Mouse (Mus musculus): ENCODE data around the gene Tmem50b. TPM values are rescaled to one million over a fixed set of nuclear protein-coding genes. Genes with fewer than 3 reads are reported as not detected.
A peak's percentile ranks its signal among the peaks of the same experiment; 100 is the strongest.

The Tmem50b gene
- polyA plus RNA-seq, 1 experiment from 2014 or later = 31.4 TPM

GRCm38 (mm10) chr16:91629749-91630148 lies 32.1 kb upstream of the Tmem50b start:
- no peak overlapping the region for H3K9ac ChIP-seq
- 95% methylated on average over 4 of the region's 4 CpGs for WGBS
- no peaks in the 10 kb centered on the region for H3K4me1 ChIP-seq
- H3K36me3 ChIP-seq = peaks cover 83% of the 10 kb centered on the region
- H3K4me3 ChIP-seq = no peak overlapping the region
- no peak overlapping the region for H3K4me2 ChIP-seq (replicated peaks)
- H3K27me3 ChIP-seq = no peaks in the 10 kb centered on the region
- H3K27ac ChIP-seq = no peak overlapping the region
- H3K9me3 ChIP-seq = no peaks in the 10 kb centered on the region
- ATAC-seq (ENCODE audit: insufficient number of reproducible peaks, insufficient read depth, low FRiP score, low TSS enrichment) = no peak

- WGBS = 91% methylated on average over 3 of the region's 3 CpGs
- Histone ChIP-seq H3K9me3 (no peaks in the 10 kb centered on the region), H3K4me2 (replicated peaks) (no peak overlapping the region), H3K4me3 (no peak overlapping the region), H3K27ac (no peak overlapping the region), H3K36me3 (peaks cover 88% of the 10 kb centered on the region), H3K4me1 (no peaks in the 10 kb centered on the region), H3K27me3 (no peaks in the 10 kb centered on the region), H3K9ac (no peak overlapping the region)
- ATAC-seq (ENCODE audit: insufficient number of reproducible peaks, insufficient read depth, low FRiP score, low TSS enrichment) = no peak
Observed at GRCm38 (mm10) chr16:91628673-91629072, 31.1 kb upstream of the Tmem50b start.

DNA sequence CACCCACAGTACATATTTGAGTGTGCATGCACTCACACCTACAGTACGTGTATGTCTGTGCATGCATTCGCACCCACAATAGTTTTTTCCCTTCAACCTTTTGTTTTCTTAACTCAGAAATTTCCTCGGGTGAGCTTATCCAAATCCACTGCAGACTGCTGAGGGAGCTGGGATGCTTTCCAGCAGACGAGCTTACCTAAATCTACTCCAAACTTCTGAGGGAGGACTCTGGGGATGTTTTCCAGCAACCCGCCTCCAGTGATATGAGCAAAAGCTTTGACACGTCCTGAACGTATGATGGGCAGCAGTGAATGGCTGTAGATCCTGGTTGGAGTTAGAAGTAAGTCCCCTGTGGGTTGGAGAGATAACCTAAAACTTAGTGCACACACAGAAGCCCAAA lies 30.2 kb upstream of the Tmem50b start:
- Histone ChIP-seq H3K9me3 (no peaks in the 10 kb centered on the region), H3K27ac (no peak overlapping the region), H3K4me1 (no peaks in the 10 kb centered on the region), H3K9ac (no peak overlapping the region), H3K27me3 (no peaks in the 10 kb centered on the region), H3K36me3 (peaks cover 89% of the 10 kb centered on the region), H3K4me3 (no peak overlapping the region), H3K4me2 (replicated peaks) (no peak overlapping the region)
- 87% methylated on average over 7 of the region's 7 CpGs for WGBS
- ATAC-seq (ENCODE audit: insufficient number of reproducible peaks, insufficient read depth, low FRiP score, low TSS enrichment) = no peak

DNA sequence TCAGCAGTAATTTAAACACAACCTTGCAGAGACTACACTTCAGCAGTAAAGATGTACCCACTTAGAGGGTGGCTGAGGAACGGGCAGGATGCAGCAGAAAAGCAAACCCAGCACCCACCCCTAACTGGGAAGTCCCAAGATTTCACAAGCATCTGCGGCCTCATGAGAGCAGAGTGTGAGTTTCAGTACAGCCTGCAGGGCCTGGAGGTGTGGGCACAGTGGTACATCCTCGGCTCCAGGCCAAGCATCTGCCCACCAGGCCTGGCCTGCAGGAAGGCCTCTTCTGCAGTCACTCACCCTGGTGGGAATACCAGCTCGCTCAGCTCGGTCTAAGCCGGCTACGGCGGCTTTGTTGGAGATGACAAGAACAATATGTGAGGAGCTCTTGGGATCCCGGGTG lies 25.5 kb upstream of the Tmem50b start:
- ATAC-seq (ENCODE audit: insufficient number of reproducible peaks, insufficient read depth, low FRiP score, low TSS enrichment) = no peak
- Histone ChIP-seq H3K4me3 (no peak overlapping the region), H3K4me1 (no peaks in the 10 kb centered on the region), H3K27ac (no peak overlapping the region), H3K36me3 (peaks cover 78% of the 10 kb centered on the region), H3K27me3 (no peaks in the 10 kb centered on the region), H3K9me3 (no peaks in the 10 kb centered on the region), H3K4me2 (replicated peaks) (no peak overlapping the region), H3K9ac (no peak overlapping the region)
- WGBS = 92% methylated on average over 9 of the region's 9 CpGs

GRCm38 (mm10) chr16:91620991-91621390 lies 23.4 kb upstream of the Tmem50b start:
- Histone ChIP-seq H3K9ac (no peak overlapping the region), H3K27me3 (no peaks in the 10 kb centered on the region), H3K36me3 (peaks cover 59% of the 10 kb centered on the region), H3K4me2 (replicated peaks) (no peak overlapping the region), H3K4me3 (no peak overlapping the region), H3K4me1 (no peaks in the 10 kb centered on the region), H3K9me3 (no peaks in the 10 kb centered on the region), H3K27ac (no peak overlapping the region)
- no peak for ATAC-seq (ENCODE audit: insufficient number of reproducible peaks, insufficient read depth, low FRiP score, low TSS enrichment)
- WGBS = 91% methylated on average over 11 of the region's 11 CpGs

DNA sequence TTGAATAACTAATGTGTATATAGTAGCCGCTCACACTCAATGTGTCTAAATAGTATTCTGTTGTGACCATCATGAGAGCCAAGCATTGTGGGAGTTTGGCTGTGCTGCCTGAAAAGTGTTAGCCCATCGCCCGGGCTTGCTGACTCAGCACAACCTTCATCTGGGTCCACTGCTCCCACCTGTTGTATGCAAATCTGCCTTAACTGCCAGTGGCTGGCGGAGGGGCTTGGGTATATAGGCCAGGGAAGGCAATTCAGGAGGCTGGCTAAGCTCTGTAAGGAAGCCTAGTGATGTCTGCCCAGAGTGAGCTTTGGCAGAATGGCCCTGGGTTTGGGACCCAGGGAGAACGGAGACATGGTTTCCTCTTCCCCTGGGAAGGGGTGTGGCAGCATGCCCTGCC lies 22.6 kb upstream of the Tmem50b start:
- WGBS = 93% methylated on average over 5 of the region's 5 CpGs
- Histone ChIP-seq H3K27me3 (no peaks in the 10 kb centered on the region), H3K9me3 (no peaks in the 10 kb centered on the region), H3K4me1 (no peaks in the 10 kb centered on the region), H3K4me2 (replicated peaks) (no peak overlapping the region), H3K36me3 (peaks cover 53% of the 10 kb centered on the region), H3K9ac (no peak overlapping the region), H3K27ac (no peak overlapping the region), H3K4me3 (no peak overlapping the region)
- no peak for ATAC-seq (ENCODE audit: insufficient number of reproducible peaks, insufficient read depth, low FRiP score, low TSS enrichment)

GRCm38 (mm10) chr16:91618511-91619501 lies 21.2 kb upstream of the Tmem50b start, which contains the start of gene Dnajc28:
Dnajc28 (minus strand) TSS chr16:91619026.
- Histone ChIP-seq H3K9ac (peak within 1 kb of the TSS; percentile 72), H3K4me1 (no peaks in the 10 kb centered on the region), H3K27me3 (no peaks in the 10 kb centered on the region), H3K27ac (no peak within 1 kb of the TSS), H3K36me3 (peaks cover 41% of the 10 kb centered on the region), H3K4me3 (peak within 1 kb of the TSS; percentile 67), H3K4me2 (replicated peaks) (peak within 1 kb of the TSS; percentile 86), H3K9me3 (no peaks in the 10 kb centered on the region)
- peak; percentile 81 for ATAC-seq (ENCODE audit: insufficient number of reproducible peaks, insufficient read depth, low FRiP score, low TSS enrichment)
- WGBS = 9% methylated on average over 39 of the region's 39 CpGs

- WGBS = 84% methylated on average over 6 of the region's 6 CpGs
- H3K9ac ChIP-seq = no peak overlapping the region
- H3K36me3 ChIP-seq = no peaks in the 10 kb centered on the region
- no peak overlapping the region for H3K4me2 ChIP-seq (replicated peaks)
- no peak for ATAC-seq (ENCODE audit: insufficient number of reproducible peaks, insufficient read depth, low FRiP score, low TSS enrichment)
- no peaks in the 10 kb centered on the region for H3K9me3 ChIP-seq
- no peaks in the 10 kb centered on the region for H3K4me1 ChIP-seq
- H3K27ac ChIP-seq = no peak overlapping the region
- H3K4me3 ChIP-seq = no peak overlapping the region
- no peaks in the 10 kb centered on the region for H3K27me3 ChIP-seq
Observed at GRCm38 (mm10) chr16:91614552-91614951, 17.0 kb upstream of the Tmem50b start.

- WGBS = 76% methylated on average over 5 of the region's 5 CpGs
- H3K36me3 ChIP-seq = no peaks in the 10 kb centered on the region
- H3K4me1 ChIP-seq = no peaks in the 10 kb centered on the region
- H3K9ac ChIP-seq = no peak overlapping the region
- no peak overlapping the region for H3K4me3 ChIP-seq
- no peak overlapping the region for H3K4me2 ChIP-seq (replicated peaks)
- H3K27me3 ChIP-seq = no peaks in the 10 kb centered on the region
- H3K27ac ChIP-seq = no peak overlapping the region
- H3K9me3 ChIP-seq = no peaks in the 10 kb centered on the region
- ATAC-seq (ENCODE audit: insufficient number of reproducible peaks, insufficient read depth, low FRiP score, low TSS enrichment) = no peak
Observed at GRCm38 (mm10) chr16:91612525-91612924, 14.9 kb upstream of the Tmem50b start.

- Histone ChIP-seq H3K4me2 (replicated peaks) (no peak overlapping the region), H3K27ac (no peak overlapping the region), H3K9me3 (no peaks in the 10 kb centered on the region), H3K9ac (no peak overlapping the region), H3K27me3 (no peaks in the 10 kb centered on the region), H3K4me1 (no peaks in the 10 kb centered on the region), H3K4me3 (no peak overlapping the region), H3K36me3 (no peaks in the 10 kb centered on the region)
- no peak for ATAC-seq (ENCODE audit: insufficient number of reproducible peaks, insufficient read depth, low FRiP score, low TSS enrichment)
- 65% methylated on average over 11 of the region's 11 CpGs for WGBS
Observed at GRCm38 (mm10) chr16:91611248-91611647, 13.6 kb upstream of the Tmem50b start.

- H3K27me3 ChIP-seq = no peaks in the 10 kb centered on the region
- H3K4me3 ChIP-seq = no peak overlapping the region
- 72% methylated on average over 9 of the region's 9 CpGs for WGBS
- H3K36me3 ChIP-seq = no peaks in the 10 kb centered on the region
- no peak overlapping the region for H3K9ac ChIP-seq
- no peak overlapping the region for H3K27ac ChIP-seq
- no peak for ATAC-seq (ENCODE audit: insufficient number of reproducible peaks, insufficient read depth, low FRiP score, low TSS enrichment)
- H3K4me2 ChIP-seq (replicated peaks) = no peak overlapping the region
- H3K4me1 ChIP-seq = no peaks in the 10 kb centered on the region
- no peaks in the 10 kb centered on the region for H3K9me3 ChIP-seq
Observed at GRCm38 (mm10) chr16:91609501-91610245, 12.1 kb upstream of the Tmem50b start.

DNA sequence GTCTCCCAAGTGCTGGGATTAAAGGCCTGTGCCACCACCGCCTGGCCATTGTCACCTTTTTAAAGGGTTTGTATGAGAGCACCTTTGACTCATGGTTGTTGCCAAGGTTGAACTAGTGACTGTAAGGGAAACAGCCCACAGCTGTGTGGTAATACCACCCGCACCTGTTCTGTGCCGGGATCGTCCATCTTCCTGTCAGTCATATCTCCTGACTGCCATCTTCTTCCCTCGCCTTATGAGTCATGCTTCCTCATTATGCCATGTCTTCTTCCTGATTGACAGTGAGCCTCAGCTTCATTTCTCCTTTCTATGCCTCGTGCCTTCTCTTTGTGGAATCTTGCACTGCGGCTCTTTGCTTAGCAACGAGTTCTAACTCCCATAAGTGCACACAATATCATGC lies 9.4 kb upstream of the Tmem50b start:
- Histone ChIP-seq H3K27me3 (no peaks in the 10 kb centered on the region), H3K4me1 (no peaks in the 10 kb centered on the region), H3K4me2 (replicated peaks) (no peak overlapping the region), H3K4me3 (no peak overlapping the region), H3K36me3 (no peaks in the 10 kb centered on the region), H3K9me3 (no peaks in the 10 kb centered on the region), H3K27ac (no peak overlapping the region), H3K9ac (no peak overlapping the region)
- 88% methylated on average over 8 of the region's 8 CpGs for WGBS
- ATAC-seq (ENCODE audit: insufficient number of reproducible peaks, insufficient read depth, low FRiP score, low TSS enrichment) = no peak
